Mouse (Mus musculus): ENCODE results near the gene Cdk12. TPM values are rescaled to one million over a fixed set of nuclear protein-coding genes. Genes with fewer than 3 reads are reported as not detected.

The Cdk12 gene
- total RNA-seq (2023): 10 to 100 TPM; 71.2 to 74.7 TPM

GRCm38 (mm10) chr11:98202641-98203350 is at the start of gene Cdk12:
TSS of gene Cdk12 (plus strand) at chr11:98203059.

DNA sequence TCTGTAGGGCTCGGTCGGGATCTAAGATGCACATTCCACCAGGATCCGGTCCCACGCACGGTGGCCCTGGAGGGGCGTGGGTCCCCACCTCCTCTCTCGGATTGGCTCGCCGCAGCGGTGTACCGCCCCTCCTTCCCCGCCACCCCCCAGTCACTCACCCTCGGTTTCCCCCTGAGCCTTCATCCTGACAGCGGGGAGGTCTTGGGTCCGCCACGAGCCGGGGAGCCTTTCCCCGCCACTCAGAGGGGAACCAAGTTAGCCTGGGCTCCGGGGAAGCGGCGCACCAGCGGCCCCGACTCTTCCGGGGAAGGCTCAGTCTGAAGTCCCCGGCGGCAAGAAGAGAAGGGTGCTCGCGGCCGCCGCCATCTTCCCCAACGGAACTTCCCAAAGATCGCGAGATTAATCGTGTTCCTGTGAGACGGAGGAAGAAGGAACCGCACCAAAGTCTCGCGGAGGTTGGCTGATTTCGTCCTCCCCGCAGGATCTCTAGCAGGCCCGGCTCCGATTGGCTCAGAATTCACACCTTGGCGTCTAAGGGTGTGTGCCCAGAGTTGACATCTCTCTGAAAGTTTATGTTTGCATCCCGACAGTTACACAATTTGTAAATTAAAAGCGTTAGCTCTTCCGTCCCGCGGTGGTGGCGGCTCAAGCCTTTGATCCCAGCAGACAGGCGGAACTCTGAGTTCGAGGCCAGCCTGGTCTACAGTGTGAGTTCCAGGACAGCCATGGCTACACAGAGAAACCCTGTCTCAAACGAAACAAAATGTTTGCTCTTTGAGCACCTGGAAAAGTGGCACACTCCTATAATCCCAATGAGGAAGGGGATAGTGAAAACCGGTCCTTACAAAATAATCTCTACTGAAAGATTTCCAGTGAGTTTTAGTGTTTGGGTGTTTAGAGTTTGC is 9.7 kb upstream of the Cdk12 start, which contains the start of gene Med1:
Gene Med1 (minus strand): TSS at position 393 of the 905 bp plus-strand sequence.

Other genes with a start within 250 kb of the Cdk12 start
- gene Plxdc1, start 216.6 kb upstream of the Cdk12 start, total RNA-seq (2023): 10 to 100 TPM; 31.5 to 33.8 TPM
- gene Arl5c, start 206.9 kb upstream of the Cdk12 start, total RNA-seq (2023): 100 to 1,000 TPM; 183 to 189 TPM
- 10 to 100 TPM; 10.6 to 12.4 TPM for gene Cacnb1, start 180.0 kb upstream of the Cdk12 start, total RNA-seq (2023)
- 1,000 to 10,000 TPM; 1,341 to 1,476 TPM for gene Rpl19, start 176.3 kb upstream of the Cdk12 start, total RNA-seq (2023)
- under 1 TPM in 1 of 2 experiments, not detected in 1; 0.16 TPM for gene Stac2, start 149.6 kb upstream of the Cdk12 start, total RNA-seq (2023)
- gene Fbxl20, start 52.7 kb upstream of the Cdk12 start, total RNA-seq (2023): 10 to 100 TPM; 45.8 to 48.2 TPM
- 10 to 100 TPM; 48.0 to 52.5 TPM for gene Med1, start 9.8 kb upstream of the Cdk12 start, total RNA-seq (2023)
- gene Neurod2, start 126.6 kb downstream of the Cdk12 start, total RNA-seq (2023): not detected
- not detected for gene Ppp1r1b, start 145.3 kb downstream of the Cdk12 start, total RNA-seq (2023)
- 10 to 100 TPM; 69.1 to 91.2 TPM for gene Stard3, start 155.3 kb downstream of the Cdk12 start, total RNA-seq (2023)
- gene Tcap, start 180.8 kb downstream of the Cdk12 start, total RNA-seq (2023): not detected
- not detected for gene Pnmt, start 183.4 kb downstream of the Cdk12 start, total RNA-seq (2023)
- gene Pgap3, start 197.4 kb downstream of the Cdk12 start, total RNA-seq (2023): 1 to 10 TPM; 4.0 to 4.1 TPM
- 1 to 10 TPM; 3.2 to 4.6 TPM for gene Erbb2, start 209.4 kb downstream of the Cdk12 start, total RNA-seq (2023)
- 10 to 100 TPM; 55.1 to 60.0 TPM for gene Mien1, start 235.9 kb downstream of the Cdk12 start, total RNA-seq (2023)
- not detected for gene Grb7, start 243.3 kb downstream of the Cdk12 start, total RNA-seq (2023)